Mouse (Mus musculus) E14TG2a.4 (cell line): Measurements from ENCODE around the gene Supt3.

ENCODE experiments used
- CTCF ChIP-seq: conservative IDR thresholded peaks from 2 replicates; pipeline ENCODE4 v1.5.1; 2014; ENCODE audit warnings: low read length
- NANOG ChIP-seq: IDR thresholded peaks from 2 replicates; pipeline ENCODE4 v1.6.1; 2014; ENCODE audit warnings: borderline replicate concordance, low read length, mixed read lengths

- TF ChIP-seq CTCF (no peak), NANOG (no peak)
Measured at GRCm38 (mm10) chr17:44772576-44772975, 4.4 kb upstream of the Supt3 start.
